ENCODE assay signal across 8 mouse cellular contexts in genomic region chr3:89772968-89773709, GRCm38 (mm10). TPM values are rescaled to one million over a fixed set of nuclear protein-coding genes. Genes with fewer than 3 reads are reported as not detected.
DNase-seq lines count a peak whose midpoint lies in the region; ATAC-seq lines count a peak whose summit lies in the region.

Gene Ube2q1, plus strand, starts transcription at chr3:89773616.

- DNase-seq in CD4-positive helper T cell, adult 2 months (ENCODE audit: low read depth, low spot score), result peak; percentile 98
- DNase-seq in brain, embryonic 18.5 days (ENCODE audit: low read depth, low spot score), result peak; percentile 95
- peak; percentile 98 for DNase-seq in kidney, postnatal 10 days
- DNase-seq in natural killer cell, adult 2 months (ENCODE audit: low spot score in 2 of 2), result peak; percentile 91 to 95

- H3K4me3 ChIP-seq in heart, embryonic 13.5 days, result peak within 1 kb of the TSS; percentile 74
- peak within 1 kb of the TSS; percentile 99 for H3K4me3 ChIP-seq in liver, embryonic 12.5 days
- peak within 1 kb of the TSS; percentile 99 for H3K4me3 ChIP-seq in stomach, embryonic 15.5 days (replicated peaks)

- 1% methylated on average over 74 of the region's 90 CpGs for WGBS in heart, embryonic 13.5 days
- under 1% methylated on average over 45 of the region's 90 CpGs for WGBS in liver, embryonic 12.5 days (ENCODE audit: insufficient replicate concordance)
- WGBS in stomach, embryonic 15.5 days, result under 1% methylated on average over 76 of the region's 90 CpGs

- ATAC-seq in erythroid progenitor cell, adult 5-6 weeks (replicated peaks; ENCODE audit: low FRiP score, poor library complexity, severe bottlenecking), result peak; percentile 66
- peak; percentile 92 for ATAC-seq in heart, embryonic 13.5 days (ENCODE audit: extremely low read depth, insufficient number of reproducible peaks, low FRiP score, low TSS enrichment)
- peak; percentile 79 for ATAC-seq in liver, embryonic 12.5 days
- peak; percentile 92 for ATAC-seq in stomach, embryonic 15.5 days (ENCODE audit: insufficient read depth, low FRiP score, low read depth)

- peaks cover 33% of the 10 kb centered on the region for H3K4me1 ChIP-seq in heart, embryonic 13.5 days
- H3K4me1 ChIP-seq in liver, embryonic 12.5 days, result peaks cover 51% of the 10 kb centered on the region
- H3K4me1 ChIP-seq in stomach, embryonic 15.5 days, result peaks cover 26% of the 10 kb centered on the region

- no peaks in the 10 kb centered on the region for H3K9me3 ChIP-seq in heart, embryonic 13.5 days
- H3K9me3 ChIP-seq in liver, embryonic 12.5 days (replicated peaks), result no peaks in the 10 kb centered on the region
- no peaks in the 10 kb centered on the region for H3K9me3 ChIP-seq in stomach, embryonic 15.5 days

- peaks cover 28% of the 10 kb centered on the region for H3K36me3 ChIP-seq in heart, embryonic 13.5 days
- H3K36me3 ChIP-seq in liver, embryonic 12.5 days, result peaks cover 27% of the 10 kb centered on the region
- H3K36me3 ChIP-seq in stomach, embryonic 15.5 days, result peaks cover 12% of the 10 kb centered on the region; the same call in 1 of the 2 replicates

- peak within 1 kb of the TSS; percentile 97 for H3K27ac ChIP-seq in heart, embryonic 13.5 days (replicated peaks)
- H3K27ac ChIP-seq in liver, embryonic 12.5 days, result peak within 1 kb of the TSS; percentile 88
- H3K27ac ChIP-seq in stomach, embryonic 15.5 days, result peak within 1 kb of the TSS; percentile 98

- peak within 1 kb of the TSS; percentile 99 for H3K9ac ChIP-seq in heart, embryonic 13.5 days
- peak within 1 kb of the TSS; percentile 98 for H3K9ac ChIP-seq in liver, embryonic 12.5 days
- peak within 1 kb of the TSS; percentile 100 for H3K9ac ChIP-seq in stomach, embryonic 15.5 days

- peak within 1 kb of the TSS; percentile 89 for H3K4me2 ChIP-seq in heart, embryonic 13.5 days
- H3K4me2 ChIP-seq in liver, embryonic 12.5 days, result peak within 1 kb of the TSS; percentile 99
- H3K4me2 ChIP-seq in stomach, embryonic 15.5 days, result peak within 1 kb of the TSS; percentile 91

- no peaks in the 10 kb centered on the region for H3K27me3 ChIP-seq in heart, embryonic 13.5 days (replicated peaks)
- H3K27me3 ChIP-seq in liver, embryonic 12.5 days (replicated peaks), result no peaks in the 10 kb centered on the region
- H3K27me3 ChIP-seq in stomach, embryonic 15.5 days (replicated peaks), result no peaks in the 10 kb centered on the region

RNA-seq across cellular contexts. Expression of gene Ube2q1, which starts in this region (rescaled TPM):
- total RNA-seq in erythroid progenitor cell, adult 5-6 weeks (2015; ENCODE audit: low replicate concordance), result 19.1 and 23.1 TPM in 2 replicates
- 13.3 and 17.6 TPM in 2 replicates for total RNA-seq in erythroid progenitor cell, adult 5-6 weeks (2017; ENCODE audit: low replicate concordance)
- 8.2 and 8.4 TPM in 2 replicates for polyA plus RNA-seq in heart, embryonic 13.5 days (2015; fragmentation: Nextera tagmentation; extraction: Ambion mirVana)
- 8.4 and 9.7 TPM in 2 replicates for polyA plus RNA-seq in liver, embryonic 12.5 days (2016; fragmentation: Nextera tagmentation; extraction: Ambion mirVana)
- 11.2 and 11.7 TPM in 2 replicates for polyA plus RNA-seq in stomach, embryonic 15.5 days (2015; fragmentation: Nextera tagmentation; extraction: Ambion mirVana)

Comparison
In these comparisons a context has a peak if more than half of its experiments do, and no peak if none do; other contexts are left out.
1. Peak in every context shown above with its lines: DNase-seq, ATAC-seq, H3K4me3 ChIP-seq and H3K27ac ChIP-seq.